Mouse (Mus musculus): ENCODE data around the gene Lmln. TPM values are rescaled to one million over a fixed set of nuclear protein-coding genes. Genes with fewer than 3 reads are reported as not detected.
"Not testable (repeated sequence)": the region's sequence is repeated elsewhere in the genome, so short reads cannot be mapped to it uniquely, and the experiment has no call there.

Lmln gene
- polyA plus RNA-seq, 1 experiment from 2014 or later = 4.5 TPM

DNA sequence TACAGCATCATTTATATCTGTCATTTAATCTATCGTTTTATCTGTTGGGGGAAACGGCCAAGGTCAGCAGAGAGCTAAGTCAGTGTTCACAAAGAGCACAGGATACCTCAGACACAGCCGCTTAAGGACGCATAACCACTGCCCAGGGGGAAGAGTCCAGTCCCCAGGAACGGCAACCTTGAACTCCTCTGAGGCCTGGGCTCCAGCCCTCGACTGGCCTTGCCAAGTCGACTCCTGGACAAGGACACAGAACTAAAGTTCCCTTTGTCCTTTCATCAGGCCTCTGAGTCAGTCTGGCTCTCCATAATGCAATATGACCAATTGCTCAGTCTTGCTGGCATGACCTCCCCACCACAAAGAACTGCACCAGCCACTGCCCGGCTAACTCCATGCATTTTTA lies 23.3 kb downstream of the Lmln start:
- H3K9me3 ChIP-seq = no peaks in the 10 kb centered on the region
- peaks cover 83% of the 10 kb centered on the region for H3K36me3 ChIP-seq (replicated peaks)
- DNase-seq (ENCODE audit: extremely low spot score, low spot score) = no peak
- no peak overlapping the region for H3K4me3 ChIP-seq
- no peak overlapping the region for H3K27ac ChIP-seq
- H3K4me1 ChIP-seq = no peaks in the 10 kb centered on the region
- H3K27me3 ChIP-seq (ENCODE audit: poor library complexity, severe bottlenecking) = no peaks in the 10 kb centered on the region
- WGBS = 92% methylated on average over 8 of the region's 8 CpGs

DNA sequence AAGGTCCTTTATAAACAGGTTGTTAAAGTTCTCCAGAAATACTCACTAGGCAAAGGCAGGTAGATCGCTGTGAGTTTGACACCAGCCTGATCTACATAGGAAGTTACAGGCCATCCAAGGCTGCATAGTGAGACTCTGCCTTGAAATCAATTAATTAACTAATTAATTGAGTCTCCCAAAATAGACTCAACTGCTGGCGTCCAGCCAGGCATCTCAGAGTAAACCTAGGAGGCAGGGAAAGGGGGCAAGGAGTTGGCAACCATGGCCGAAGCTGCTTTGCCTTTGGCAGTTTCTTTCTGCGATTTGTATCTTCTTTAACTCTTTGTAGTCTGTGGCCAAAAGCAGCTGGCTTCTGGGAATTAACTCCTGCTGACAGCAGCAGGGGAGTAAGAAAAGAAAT lies 51.4 kb downstream of the Lmln start:
- Histone ChIP-seq H3K27me3 (ENCODE audit: poor library complexity, severe bottlenecking) (no peaks in the 10 kb centered on the region), H3K27ac (no peak overlapping the region), H3K9me3 (no peaks in the 10 kb centered on the region), H3K4me3 (no peak overlapping the region), H3K4me1 (peaks cover 9% of the 10 kb centered on the region), H3K36me3 (replicated peaks) (peaks cover 71% of the 10 kb centered on the region)
- 42% methylated on average over 4 of the region's 4 CpGs for WGBS
- no peak for DNase-seq (ENCODE audit: extremely low spot score, low spot score)

DNA sequence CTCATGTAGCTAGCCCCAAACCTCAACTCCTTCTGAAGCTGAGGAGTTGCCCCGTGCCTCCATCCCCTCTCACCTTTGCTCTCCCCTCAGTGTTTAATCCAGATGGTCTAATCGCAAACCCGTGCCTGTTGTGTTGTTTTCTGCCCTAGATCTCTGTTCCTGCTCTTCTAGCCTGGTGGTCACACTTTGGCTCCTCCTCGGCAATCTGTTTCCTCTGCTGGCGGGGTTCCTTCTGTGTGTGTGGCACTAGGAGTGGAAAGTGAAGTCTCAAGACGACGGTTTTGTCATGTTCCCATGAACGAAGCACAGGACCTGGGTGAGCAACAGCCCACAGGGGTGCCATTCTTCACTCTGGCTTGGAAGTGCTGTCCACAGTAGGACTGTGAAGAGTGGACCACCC lies 61.1 kb downstream of the Lmln start:
- H3K36me3 ChIP-seq (replicated peaks) = peaks cover 75% of the 10 kb centered on the region
- WGBS = 89% methylated on average over 8 of the region's 8 CpGs
- 0 out of 2 replicates have a peak, but pooled peaks cover 6% of the 10 kb centered on the region for H3K4me1 ChIP-seq
- no peak for DNase-seq (ENCODE audit: extremely low spot score, low spot score)
- H3K4me3 ChIP-seq = no peak overlapping the region
- no peaks in the 10 kb centered on the region for H3K9me3 ChIP-seq
- no peak overlapping the region for H3K27ac ChIP-seq
- no peaks in the 10 kb centered on the region for H3K27me3 ChIP-seq (ENCODE audit: poor library complexity, severe bottlenecking)

DNA sequence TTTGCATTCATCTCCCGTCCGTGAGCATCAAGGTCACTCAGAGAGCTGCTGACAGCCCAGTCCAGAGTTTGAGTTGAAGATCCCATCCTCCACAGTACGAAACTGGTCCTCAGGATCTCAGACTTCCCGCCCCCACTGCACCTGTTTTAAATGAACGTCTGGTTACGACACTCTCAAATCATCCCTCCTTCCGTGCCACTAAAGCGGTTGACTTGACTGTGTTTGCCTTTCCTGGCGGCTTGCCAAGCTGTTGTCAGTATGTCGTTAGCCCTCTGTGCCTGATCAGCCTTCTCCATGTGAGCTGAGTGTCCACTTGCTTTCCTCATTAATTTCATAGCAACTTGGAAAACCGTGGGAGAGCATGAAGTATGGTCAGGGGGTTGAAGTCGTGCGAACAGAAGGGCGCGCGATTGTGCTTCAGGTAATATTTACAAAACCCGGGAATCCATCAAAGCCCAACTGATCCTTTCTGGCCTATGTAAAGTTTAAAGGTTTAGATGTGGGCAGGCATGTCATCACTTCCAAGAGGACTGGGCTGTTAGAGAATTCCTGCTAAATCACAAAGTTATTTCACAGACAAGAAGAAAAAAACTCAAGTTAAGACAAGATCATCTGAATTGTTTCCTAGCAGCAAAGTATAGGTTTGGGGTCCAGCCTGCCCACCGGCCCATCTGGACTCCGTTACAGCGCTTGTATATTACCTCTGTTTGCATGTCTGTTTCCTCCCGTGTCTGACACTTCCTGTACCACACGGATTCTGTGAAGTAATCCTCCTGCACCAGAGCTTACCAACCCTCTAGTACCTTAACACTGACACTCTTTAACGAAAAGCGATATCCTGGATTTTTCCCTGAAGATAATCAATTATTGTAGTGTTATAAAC lies 61.9 kb downstream of the Lmln start:
- H3K4me3 ChIP-seq = no peak overlapping the region
- 0 out of 2 replicates have a peak, but pooled peaks cover 6% of the 10 kb centered on the region for H3K4me1 ChIP-seq
- H3K27ac ChIP-seq = no peak overlapping the region
- no peak for DNase-seq (ENCODE audit: extremely low spot score, low spot score)
- no peaks in the 10 kb centered on the region for H3K9me3 ChIP-seq
- WGBS = 91% methylated on average over 24 of the region's 24 CpGs
- peaks cover 73% of the 10 kb centered on the region for H3K36me3 ChIP-seq (replicated peaks)
- no peaks in the 10 kb centered on the region for H3K27me3 ChIP-seq (ENCODE audit: poor library complexity, severe bottlenecking)

DNA sequence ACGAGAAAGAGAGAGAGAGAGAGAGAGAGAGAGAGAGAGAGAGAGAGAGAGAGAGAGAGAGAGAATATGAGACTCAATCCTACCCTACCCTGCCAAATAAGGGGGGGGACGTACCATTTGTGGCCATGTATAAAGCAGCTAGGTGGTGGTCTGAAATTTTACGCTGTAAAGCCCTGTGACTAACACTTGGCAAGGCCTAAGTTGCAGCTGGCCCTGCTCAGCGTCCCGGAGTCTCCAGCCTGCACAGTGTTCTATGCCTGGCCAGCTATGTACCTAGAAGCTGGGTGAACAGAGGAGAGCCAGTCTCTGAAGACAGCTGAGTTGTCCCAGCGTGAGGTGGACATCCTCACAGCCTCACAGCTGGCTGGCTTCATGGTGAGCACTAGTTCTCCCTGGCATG lies 64.7 kb downstream of the Lmln start:
- Histone ChIP-seq H3K27ac (no peak overlapping the region), H3K36me3 (replicated peaks) (peaks cover 49% of the 10 kb centered on the region), H3K4me1 (0 out of 2 replicates have a peak, but pooled peaks cover 6% of the 10 kb centered on the region), H3K9me3 (no peaks in the 10 kb centered on the region), H3K27me3 (ENCODE audit: poor library complexity, severe bottlenecking) (no peaks in the 10 kb centered on the region), H3K4me3 (no peak overlapping the region)
- no peak for DNase-seq (ENCODE audit: extremely low spot score, low spot score)
- WGBS = 86% methylated on average over 6 of the region's 6 CpGs

DNA sequence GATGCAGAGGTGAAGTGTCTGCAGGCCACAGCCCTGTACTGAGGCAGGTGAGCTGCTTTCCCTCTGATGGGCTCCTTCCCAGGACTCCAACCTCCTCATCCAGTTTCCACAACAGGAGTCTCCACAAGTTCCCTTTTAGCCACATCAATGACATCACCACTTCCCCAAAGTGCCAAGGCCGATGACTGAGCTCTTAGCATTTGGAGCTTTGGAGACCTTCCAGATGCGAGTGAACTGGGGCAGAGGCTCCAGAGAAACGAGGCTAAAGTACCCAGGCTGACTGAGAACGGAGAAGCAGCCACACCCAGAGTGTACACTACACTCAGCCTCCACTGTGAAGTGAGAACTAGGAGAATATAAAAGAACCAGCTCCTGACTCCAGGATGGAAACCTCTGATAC lies 68.4 kb downstream of the Lmln start:
- no peaks in the 10 kb centered on the region for H3K9me3 ChIP-seq
- WGBS = 79% methylated on average over 4 of the region's 4 CpGs
- no peak overlapping the region for H3K4me3 ChIP-seq
- no peaks in the 10 kb centered on the region for H3K27me3 ChIP-seq (ENCODE audit: poor library complexity, severe bottlenecking)
- H3K27ac ChIP-seq = no peak overlapping the region
- peaks cover 5% of the 10 kb centered on the region for H3K4me1 ChIP-seq
- no peak for DNase-seq (ENCODE audit: extremely low spot score, low spot score)
- peaks cover 15% of the 10 kb centered on the region for H3K36me3 ChIP-seq (replicated peaks)

DNA sequence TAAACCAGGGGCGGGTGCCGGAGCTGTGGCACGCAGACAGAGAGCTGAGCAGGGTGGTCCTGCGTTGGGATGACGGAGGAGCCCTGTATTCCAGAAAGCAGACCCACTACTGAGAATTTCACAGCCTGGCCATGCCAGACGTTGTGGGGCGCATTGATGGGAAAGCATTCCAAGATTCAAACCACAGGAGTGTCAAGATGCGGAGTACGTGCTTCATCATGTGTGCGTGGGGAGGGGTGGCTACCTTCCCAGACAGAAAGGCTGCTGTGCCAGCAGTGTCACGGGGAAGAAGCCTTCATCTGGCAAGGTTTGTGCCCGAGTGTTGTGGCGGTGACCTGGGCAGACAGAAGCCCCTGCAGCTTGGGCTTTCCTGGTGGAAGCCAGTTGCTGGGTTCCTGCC lies 70.9 kb downstream of the Lmln start:
- WGBS = 85% methylated on average over 13 of the region's 13 CpGs
- DNase-seq (ENCODE audit: extremely low spot score, low spot score) = no peak

DNA sequence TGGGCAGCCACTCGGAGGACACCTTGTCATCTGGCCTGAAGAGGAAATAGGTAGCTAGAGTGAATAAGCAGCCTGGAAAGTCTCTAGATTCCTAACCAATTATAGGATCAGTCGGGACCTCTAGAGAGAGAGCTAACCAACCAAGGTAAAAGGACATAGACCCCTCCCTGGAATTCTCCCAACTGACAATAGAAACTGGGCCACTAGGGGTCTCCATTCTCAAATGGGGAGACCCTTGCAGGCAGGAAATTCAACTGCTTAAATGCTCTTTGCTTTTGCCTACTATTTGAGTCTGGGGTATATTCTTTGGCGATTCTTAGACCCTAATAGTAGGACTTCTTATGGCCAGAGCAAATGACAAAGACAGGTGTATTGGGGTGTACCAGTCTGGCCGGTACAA lies 72.8 kb downstream of the Lmln start:
- Histone ChIP-seq H3K4me1 (peaks cover 5% of the 10 kb centered on the region), H3K27me3 (ENCODE audit: poor library complexity, severe bottlenecking) (no peaks in the 10 kb centered on the region), H3K9me3 (no peaks in the 10 kb centered on the region), H3K27ac (no peak overlapping the region), H3K4me3 (no peak overlapping the region), H3K36me3 (replicated peaks) (no peaks in the 10 kb centered on the region)
- DNase-seq (ENCODE audit: extremely low spot score, low spot score) = no peak
- 72% methylated on average over 4 of the region's 4 CpGs for WGBS

More for the DNA sequence above, 70.9 kb downstream of the Lmln start:
- peaks cover 5% of the 10 kb centered on the region; the same call in 1 of the 2 replicates for H3K36me3 ChIP-seq (replicated peaks)
- no peak overlapping the region for H3K4me3 ChIP-seq
- H3K27me3 ChIP-seq (ENCODE audit: poor library complexity, severe bottlenecking) = no peaks in the 10 kb centered on the region
- H3K4me1 ChIP-seq = peaks cover 5% of the 10 kb centered on the region
- H3K27ac ChIP-seq = no peak overlapping the region
- H3K9me3 ChIP-seq = no peaks in the 10 kb centered on the region

DNA sequence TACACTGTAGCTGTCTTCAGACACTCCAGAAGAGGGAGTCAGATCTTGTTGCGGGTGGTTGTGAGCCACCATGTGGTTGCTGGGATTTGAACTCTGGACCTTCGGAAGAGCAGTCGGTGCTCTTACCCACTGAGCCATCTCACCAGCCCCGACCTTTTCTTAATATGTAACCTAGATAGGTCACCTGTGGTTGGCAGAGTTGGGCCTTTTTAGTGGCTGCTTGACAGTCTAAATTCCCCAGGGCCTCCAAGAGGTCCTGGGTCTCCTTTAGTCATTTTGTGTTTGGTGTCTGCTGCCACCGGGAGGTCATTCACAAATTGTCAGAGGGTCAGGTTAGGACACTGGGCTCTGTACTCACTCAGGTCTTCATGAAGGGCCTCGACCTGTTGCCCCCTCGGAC lies 76.7 kb downstream of the Lmln start:
- H3K4me3 ChIP-seq; H3K36me3 ChIP-seq (replicated peaks); H3K27me3 ChIP-seq (ENCODE audit: poor library complexity, severe bottlenecking); H3K9me3 ChIP-seq; H3K4me1 ChIP-seq; DNase-seq (ENCODE audit: extremely low spot score, low spot score); H3K27ac ChIP-seq: not testable (repeated sequence)
- WGBS = 79% methylated on average over 7 of the region's 7 CpGs

DNA sequence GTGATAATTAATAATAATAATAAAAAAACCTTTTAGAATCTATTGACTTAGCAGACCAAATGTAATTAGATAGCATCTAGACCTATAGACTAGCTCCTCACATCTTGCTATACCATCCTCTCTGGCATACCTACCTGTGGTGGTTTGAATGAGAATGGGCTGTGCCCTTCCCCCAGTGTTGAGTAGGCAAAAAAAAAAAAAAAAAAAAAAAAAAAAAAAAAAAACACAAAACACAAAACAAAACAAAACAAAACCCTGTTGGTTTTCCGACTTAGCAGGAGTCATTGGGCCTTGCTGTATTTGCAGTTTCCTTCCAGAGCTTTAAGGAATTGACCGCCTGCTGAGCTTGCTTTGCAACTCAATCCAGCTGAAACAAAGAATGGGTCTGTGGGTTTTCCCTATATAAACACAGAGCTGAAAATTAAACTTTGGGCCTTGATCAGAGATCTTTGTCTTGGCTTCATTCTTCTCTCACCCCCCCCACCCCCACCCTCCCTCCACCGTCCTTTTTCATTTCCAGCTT lies 79.5 kb downstream of the Lmln start:
- DNase-seq (ENCODE audit: extremely low spot score, low spot score) = no peak
- no peaks in the 10 kb centered on the region for H3K27me3 ChIP-seq (ENCODE audit: poor library complexity, severe bottlenecking)
- H3K27ac ChIP-seq = no peak overlapping the region
- H3K36me3 ChIP-seq (replicated peaks) = no peaks in the 10 kb centered on the region
- no peaks in the 10 kb centered on the region for H3K4me1 ChIP-seq
- H3K4me3 ChIP-seq = no peak overlapping the region
- WGBS = 34% methylated on average over 3 of the region's 3 CpGs
- no peaks in the 10 kb centered on the region for H3K9me3 ChIP-seq

DNA sequence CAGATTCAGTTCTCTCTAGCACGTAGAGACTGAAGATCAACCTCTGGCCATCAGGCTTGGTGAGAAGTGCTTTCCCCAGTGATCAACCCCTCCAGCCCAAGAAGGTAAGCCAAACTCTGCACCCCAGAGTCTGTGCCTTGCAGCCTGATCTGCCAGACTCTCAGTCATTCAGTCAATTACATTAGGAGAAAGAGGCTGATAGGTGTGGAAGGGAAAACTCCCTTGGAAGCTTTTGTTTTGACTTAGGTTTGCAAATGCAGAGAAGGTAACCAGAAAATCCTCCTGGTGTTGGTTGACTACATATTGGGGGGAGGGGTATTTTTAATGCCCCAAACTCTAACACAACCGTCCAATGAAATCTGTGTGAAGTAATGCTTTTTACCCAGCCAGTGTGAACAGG lies 81.1 kb downstream of the Lmln start:
- H3K4me3 ChIP-seq = no peak overlapping the region
- no peak for DNase-seq (ENCODE audit: extremely low spot score, low spot score)
- H3K27me3 ChIP-seq (ENCODE audit: poor library complexity, severe bottlenecking) = no peaks in the 10 kb centered on the region
- H3K9me3 ChIP-seq = no peaks in the 10 kb centered on the region
- H3K36me3 ChIP-seq (replicated peaks) = no peaks in the 10 kb centered on the region
- H3K27ac ChIP-seq = no peak overlapping the region
- 89% methylated on average over 2 of the region's 2 CpGs for WGBS
- H3K4me1 ChIP-seq = no peaks in the 10 kb centered on the region

DNA sequence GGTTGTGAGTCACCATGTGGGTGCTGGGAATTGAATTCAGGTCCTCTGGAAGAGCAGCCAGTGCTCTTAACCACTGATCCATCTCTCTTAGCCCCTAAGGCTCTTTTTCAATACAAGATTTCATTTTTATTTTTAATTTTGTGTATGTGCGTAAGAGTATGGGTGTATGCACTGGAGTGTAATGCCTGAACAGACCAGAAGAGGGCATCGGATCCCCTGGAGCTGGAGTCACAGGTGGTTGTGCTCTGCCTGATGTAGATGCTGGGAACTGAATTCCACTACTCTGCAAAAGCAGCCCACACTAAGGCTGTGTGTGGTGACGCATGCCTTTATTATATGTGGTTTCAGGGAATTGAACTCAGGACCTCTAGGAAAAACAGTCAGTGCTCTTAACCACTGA lies 83.9 kb downstream of the Lmln start:
- 0 out of 2 replicates have a peak, but pooled peaks cover 4% of the 10 kb centered on the region for H3K4me1 ChIP-seq
- no peak for DNase-seq (ENCODE audit: extremely low spot score, low spot score)
- H3K9me3 ChIP-seq = no peaks in the 10 kb centered on the region
- H3K27me3 ChIP-seq (ENCODE audit: poor library complexity, severe bottlenecking) = no peaks in the 10 kb centered on the region
- no peak overlapping the region for H3K4me3 ChIP-seq
- no peak overlapping the region for H3K27ac ChIP-seq
- WGBS = 97% methylated on average over 3 of the region's 3 CpGs
- no peaks in the 10 kb centered on the region for H3K36me3 ChIP-seq (replicated peaks)

DNA sequence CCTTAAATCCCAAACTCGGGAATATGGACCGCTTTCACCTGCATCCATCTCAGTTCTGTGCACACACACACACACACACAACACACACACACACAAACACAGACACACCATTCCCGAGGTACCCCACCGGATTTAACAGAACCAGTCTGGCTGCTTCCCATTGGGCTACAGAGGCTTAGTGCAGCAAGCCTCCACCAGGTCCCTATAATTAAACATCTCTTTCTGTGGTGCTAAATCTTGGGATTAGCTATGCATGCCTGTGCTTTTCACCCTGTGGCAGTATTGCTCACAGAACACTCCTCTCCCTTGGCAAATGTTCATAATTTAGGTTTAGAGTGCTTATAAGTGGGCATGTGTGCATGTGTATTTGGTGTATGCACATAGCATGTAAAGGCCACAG lies 85.8 kb downstream of the Lmln start:
- Histone ChIP-seq H3K36me3 (replicated peaks) (no peaks in the 10 kb centered on the region), H3K9me3 (no peaks in the 10 kb centered on the region), H3K4me1 (0 out of 2 replicates have a peak, but pooled peaks cover 4% of the 10 kb centered on the region), H3K4me3 (no peak overlapping the region), H3K27me3 (ENCODE audit: poor library complexity, severe bottlenecking) (no peaks in the 10 kb centered on the region), H3K27ac (no peak overlapping the region)
- WGBS = 79% methylated on average over 4 of the region's 4 CpGs
- no peak for DNase-seq (ENCODE audit: extremely low spot score, low spot score)
